Mouse (Mus musculus) heart, postnatal 25 days (tissue): ENCODE data around the gene Brsk1. TPM values are rescaled to one million over a fixed set of nuclear protein-coding genes. Genes with fewer than 3 reads are reported as not detected.

Source experiments
- DNase-seq: peaks from one replicate; pipeline ENCODE4 v3.0.0; 2022; ENCODE audit warnings: low spot score
- intact Hi-C: fragments of 180-260 bp; cut with DNase I; formaldehyde crosslinking; loops from one replicate; pipeline ENCODE4 v1.15.1; 2025
- total RNA-seq, 2 experiments: library from RNA; stranded (reverse); gene quantifications; 2 replicates each; pipeline ENCODE4 v1.2.3; 2021

The Brsk1 gene
- total RNA-seq, 2 experiments from 2014 or later = 1.1 to 1.3 TPM

GRCm38 (mm10) chr7:4752821-4753570 is 62.6 kb downstream of the Brsk1 start, which contains the start of gene Cox6b2:
Cox6b2 (minus strand) TSS chr7:4753094.
- intact Hi-C loops = no loop called here

GRCm38 (mm10) chr7:4759670-4760069 is 69.3 kb downstream of the Brsk1 start:
- DNase-seq = no peak
- intact Hi-C loops = no loop called here

More at GRCm38 (mm10) chr7:4752821-4753570, 62.6 kb downstream of the Brsk1 start, which contains the start of gene Cox6b2:
- peak; percentile 35 for DNase-seq

- intact Hi-C loops = no loop called here
- no peak for DNase-seq
These were observed 74.7 kb downstream of the Brsk1 start for GRCm38 (mm10) chr7:4764946-4765710.

Other genes with a start within 250 kb of the Brsk1 start
- 10 to 100 TPM; 31.4 to 35.8 TPM for gene Rdh13, start 245.0 kb upstream of the Brsk1 start, total RNA-seq
- 1 to 10 TPM; 2.3 to 3.6 TPM for gene Eps8l1, start 229.9 kb upstream of the Brsk1 start, total RNA-seq
- 10 to 100 TPM; 54.7 to 61.2 TPM for gene Ppp1r12c, start 188.9 kb upstream of the Brsk1 start, total RNA-seq
- gene Tnnt1, start 174.2 kb upstream of the Brsk1 start, total RNA-seq = 10 to 100 TPM; 26.1 to 30.7 TPM
- over 10,000 TPM in 1 of 2 experiments, 1,000 to 10,000 TPM in 1; 9,719 to 10,316 TPM for gene Tnni3, start 166.4 kb upstream of the Brsk1 start, total RNA-seq
- 1 to 10 TPM; 2.6 to 3.2 TPM for gene Dnaaf3, start 158.2 kb upstream of the Brsk1 start, total RNA-seq
- gene Syt5, start 143.1 kb upstream of the Brsk1 start, total RNA-seq = 1 to 10 TPM in 1 of 2 experiments, under 1 TPM in 1; 0.94 to 1.1 TPM
- gene Ptprh, start 86.6 kb upstream of the Brsk1 start, total RNA-seq = not detected
- 1 to 10 TPM; 4.9 to 6.4 TPM for gene Tmem86b, start 59.2 kb upstream of the Brsk1 start, total RNA-seq
- gene Ppp6r1, start 31.6 kb upstream of the Brsk1 start, total RNA-seq = 10 to 100 TPM; 74.9 to 76.3 TPM
- 10 to 100 TPM; 32.1 to 33.3 TPM for gene Hspbp1, start 5.5 kb upstream of the Brsk1 start, total RNA-seq
- gene Tmem150b, start 34.6 kb downstream of the Brsk1 start, total RNA-seq = under 1 TPM; 0.22 to 0.23 TPM
- gene Kmt5c, start 49.5 kb downstream of the Brsk1 start, total RNA-seq = 10 to 100 TPM; 16.4 to 20.7 TPM
- 1 to 10 TPM; 1.5 to 1.7 TPM for gene Cox6b2, start 62.5 kb downstream of the Brsk1 start, total RNA-seq
- not detected for gene Fam71e2, start 80.7 kb downstream of the Brsk1 start, total RNA-seq
- gene Il11, start 92.3 kb downstream of the Brsk1 start, total RNA-seq = under 1 TPM in 1 of 2 experiments, not detected in 1; 0.26 TPM
- not detected for gene Tmem190, start 92.3 kb downstream of the Brsk1 start, total RNA-seq
- 1 to 10 TPM; 3.5 to 4.3 TPM for gene Tmem238, start 99.1 kb downstream of the Brsk1 start, total RNA-seq
- gene Rpl28, start 102.3 kb downstream of the Brsk1 start, total RNA-seq = 100 to 1,000 TPM; 489 to 533 TPM
- 10 to 100 TPM; 84.6 to 93.3 TPM for gene Ube2s, start 122.0 kb downstream of the Brsk1 start, total RNA-seq
- under 1 TPM in 1 of 2 experiments, not detected in 1; 0.08 TPM for gene Shisa7, start 154.1 kb downstream of the Brsk1 start, total RNA-seq
- 1 to 10 TPM; 3.5 to 5.3 TPM for gene Isoc2b, start 179.7 kb downstream of the Brsk1 start, total RNA-seq
- 10 to 100 TPM; 40.5 to 44.4 TPM for gene Isoc2a, start 186.5 kb downstream of the Brsk1 start, total RNA-seq
- gene Gm36210, start 215.9 kb downstream of the Brsk1 start, total RNA-seq = not detected
- 1 to 10 TPM; 7.9 to 8.1 TPM for gene Zfp628, start 224.6 kb downstream of the Brsk1 start, total RNA-seq
- gene Nat14, start 231.4 kb downstream of the Brsk1 start, total RNA-seq = 1 to 10 TPM; 3.8 to 5.4 TPM
- gene Ssc5d, start 235.2 kb downstream of the Brsk1 start, total RNA-seq = 1 to 10 TPM; 3.8 to 4.3 TPM